Mouse (Mus musculus) small intestine, adult 2 months (tissue): Measurements from ENCODE around the gene Emp3. TPM values are rescaled to one million over a fixed set of nuclear protein-coding genes. Genes with fewer than 3 reads are reported as not detected.
"Not testable (repeated sequence)": the region's sequence is repeated elsewhere in the genome, so short reads cannot be mapped to it uniquely, and the experiment has no call there.

Experiments used
- H3K27ac ChIP-seq: fragments of 200-500 bp; 2 replicates; pipeline ENCODE4 v1.5.1; 2012; ENCODE audit warnings: low read depth, low read length, control low read depth, inconsistent platforms; ENCODE audit not compliant: insufficient read depth
- H3K27me3 ChIP-seq: fragments of 200-500 bp; 2 replicates; pipeline ENCODE4 v1.6.1; 2012; ENCODE audit warnings: mild to moderate bottlenecking, moderate library complexity, low read length, inconsistent platforms; ENCODE audit not compliant: control insufficient read depth, insufficient read depth
- H3K36me3 ChIP-seq: fragments of 200-500 bp; 2 replicates; pipeline ENCODE4 v1.6.1; 2012; ENCODE audit warnings: mild to moderate bottlenecking, low read length, control low read depth, inconsistent platforms; ENCODE audit not compliant: control insufficient read depth, insufficient read depth
- H3K4me1 ChIP-seq: fragments of 200-500 bp; 2 replicates; pipeline ENCODE4 v1.6.1; 2012; ENCODE audit warnings: low read length, inconsistent platforms, mixed read lengths; ENCODE audit not compliant: control insufficient read depth, insufficient read depth, insufficient read length
- H3K4me3 ChIP-seq: fragments of 200-500 bp; 2 replicates; pipeline ENCODE4 v1.5.1; 2012; ENCODE audit warnings: low read depth, mild to moderate bottlenecking, control low read depth, inconsistent platforms, low read length, moderate library complexity
- CTCF ChIP-seq: fragments of 200-500 bp; IDR thresholded peaks from 2 replicates; pipeline ENCODE4 v1.5.1; 2012; ENCODE audit warnings: low read depth, mild to moderate bottlenecking, control low read depth, inconsistent platforms, low read length, moderate library complexity, mixed read lengths; ENCODE audit not compliant: insufficient replicate concordance, insufficient read length; ENCODE audit errors: extremely low read depth
- POLR2A ChIP-seq: fragments of 200-500 bp; IDR thresholded peaks from 2 replicates; pipeline ENCODE4 v1.6.1; 2012; ENCODE audit warnings: low read depth, mild to moderate bottlenecking, control low read depth, inconsistent platforms, low read length, moderate library complexity
- WGBS: fragments of 180-500 bp; shearing (Covaris S2); methylation state at CpG from one replicate; pipeline ENCODE4 v1.1.7; 2018; 5-methylcytosine and 5-hydroxymethylcytosine counted together
- polyA plus RNA-seq: library from polyadenylated mRNA; depleted of rRNA; stranded (reverse); fragments of >200 nt; gene quantifications from 2 replicates; pipeline ENCODE4 v1.2.3, GENCODE M21; 2012

The Emp3 gene
- polyA plus RNA-seq, 1 experiment, result 49.1 TPM

- H3K27me3 ChIP-seq, result no peaks in the 10 kb centered on the region
- peak overlapping the region; percentile 71 for H3K4me3 ChIP-seq
- TF ChIP-seq POLR2A (no peak), CTCF (0 out of 2 replicates have a peak, but pooled peaks have one; percentile 7)
- H3K27ac ChIP-seq, result peak overlapping the region; percentile 88
- no peaks in the 10 kb centered on the region for H3K36me3 ChIP-seq
- H3K4me1 ChIP-seq, result peaks cover 3% of the 10 kb centered on the region
- 1% methylated on average over 19 of the region's 19 CpGs for WGBS
These were observed 23.9 kb downstream of the Emp3 start for GRCm38 (mm10) chr7:45897258-45897757.

DNA sequence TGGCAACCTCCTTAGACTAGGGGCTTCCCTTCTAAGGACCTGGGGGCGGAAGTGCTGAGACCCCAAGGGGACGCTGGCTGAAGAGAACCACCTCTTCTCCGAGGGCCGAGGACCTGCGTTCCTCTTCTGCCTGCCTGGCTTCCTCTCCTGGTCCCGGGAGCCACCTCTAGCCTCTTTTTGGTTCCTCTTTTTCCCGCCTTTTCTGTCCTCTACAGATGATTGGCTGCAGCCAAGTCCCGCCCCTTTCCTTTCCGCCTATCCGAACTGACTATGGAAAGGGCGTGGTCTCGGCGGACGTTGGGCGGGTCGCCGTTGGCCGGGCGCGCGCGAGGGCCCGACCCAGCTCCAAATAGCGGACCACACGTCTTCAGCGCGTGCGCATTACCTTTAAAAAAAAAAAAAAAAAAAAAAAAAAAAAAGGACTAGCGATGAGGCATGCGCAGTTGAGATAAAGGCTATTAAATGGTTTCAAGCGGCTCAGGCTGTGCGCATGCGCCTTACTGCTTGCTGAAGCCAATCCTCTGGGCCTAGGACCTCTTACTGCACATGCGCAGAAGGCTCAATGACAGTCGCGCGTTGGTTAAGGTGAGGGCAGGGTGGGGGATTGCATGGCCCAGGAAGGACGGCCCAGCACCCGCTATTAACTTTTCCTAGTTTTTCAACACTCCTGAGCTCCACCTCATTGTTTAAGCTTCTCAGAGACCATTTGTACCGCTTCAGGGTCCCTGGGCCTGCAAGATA lies 24.5 kb downstream of the Emp3 start, which contains the start of the genes Syngr4 and Tmem143:
Syngr4 (minus strand) TSS at position 198 of the 741 bp plus-strand sequence.
Tmem143 (plus strand) TSS at position 425 of the 741 bp plus-strand sequence.
- Histone ChIP-seq H3K4me1 (peaks cover 3% of the 10 kb centered on the region), H3K27ac (peak within 1 kb of the TSS; percentile 88), H3K36me3 (no peaks in the 10 kb centered on the region), H3K4me3 (peak within 1 kb of the TSS; percentile 71), H3K27me3 (no peaks in the 10 kb centered on the region)
- 1% methylated on average over 40 of the region's 40 CpGs for WGBS
- TF ChIP-seq POLR2A, result peak; percentile 84; the same call in 1 of the 2 replicates
- no peak for TF ChIP-seq CTCF

DNA sequence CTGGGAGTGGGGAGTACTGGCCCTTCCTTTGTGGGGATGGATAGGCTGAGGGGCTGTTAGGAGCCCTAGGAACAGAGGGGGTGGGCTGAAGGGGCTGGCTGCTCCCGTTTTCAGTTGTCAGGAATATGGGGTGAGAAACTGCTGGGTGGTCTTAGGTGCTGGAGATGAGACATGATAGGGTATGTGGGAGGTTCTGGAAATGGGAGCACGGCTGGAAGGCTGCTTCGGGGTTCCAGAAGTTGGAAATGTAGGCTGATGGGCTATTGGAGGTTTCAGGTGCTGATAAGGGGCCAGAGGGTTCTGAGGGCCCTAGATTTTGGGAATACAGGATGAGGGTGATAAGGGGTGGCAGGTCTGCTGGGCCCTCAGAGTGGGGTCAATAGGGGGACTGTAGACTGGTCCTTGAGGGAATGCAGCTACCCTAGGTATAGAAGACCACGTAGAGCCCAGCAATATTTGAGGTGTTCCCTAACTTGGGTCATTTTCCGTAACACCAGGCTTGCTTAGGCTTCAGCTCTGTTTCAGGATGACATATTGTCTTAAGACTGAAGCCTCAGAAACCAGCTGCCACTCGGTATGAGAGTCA lies 25.2 kb downstream of the Emp3 start:
- H3K27me3 ChIP-seq, result no peaks in the 10 kb centered on the region
- H3K27ac ChIP-seq, result no peak overlapping the region
- H3K4me3 ChIP-seq, result no peak overlapping the region
- peaks cover 3% of the 10 kb centered on the region for H3K4me1 ChIP-seq
- 76% methylated on average over 6 of the region's 6 CpGs for WGBS
- TF ChIP-seq POLR2A (no peak), CTCF (no peak)
- H3K36me3 ChIP-seq, result no peaks in the 10 kb centered on the region

DNA sequence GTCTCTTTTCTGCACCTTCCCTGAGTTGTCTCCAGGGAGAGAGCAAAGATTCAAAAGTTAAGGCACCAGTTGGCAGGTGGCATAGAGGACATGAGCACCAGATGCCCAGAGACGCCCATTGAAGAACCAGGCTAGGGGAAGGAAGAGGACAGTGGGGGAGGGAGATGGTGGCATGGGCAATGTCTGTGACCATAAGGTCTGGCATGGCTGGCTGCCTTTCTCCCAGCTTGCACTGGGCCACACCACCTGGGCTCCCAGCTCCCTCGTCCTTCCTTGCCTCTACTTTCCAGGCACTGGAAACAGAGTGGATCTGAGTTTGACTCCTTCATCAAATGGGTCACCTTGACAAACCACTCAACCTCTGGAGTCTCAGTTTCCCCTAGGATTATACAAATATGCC lies 28.6 kb downstream of the Emp3 start:
- WGBS, result 75% methylated on average over 2 of the region's 2 CpGs
- TF ChIP-seq CTCF (no peak), POLR2A (no peak)
- H3K36me3 ChIP-seq, result no peaks in the 10 kb centered on the region

GRCm38 (mm10) chr7:45887246-45887645 lies 34.0 kb downstream of the Emp3 start:
- 32% methylated on average over 3 of the region's 3 CpGs for WGBS
- Histone ChIP-seq H3K4me3 (no peak overlapping the region), H3K4me1 (no peaks in the 10 kb centered on the region), H3K36me3 (peaks cover 29% of the 10 kb centered on the region), H3K27me3 (no peaks in the 10 kb centered on the region), H3K27ac (no peak overlapping the region)
- no peak for TF ChIP-seq CTCF
- TF ChIP-seq POLR2A, result no peak

More for the DNA sequence above, 28.6 kb downstream of the Emp3 start:
- Histone ChIP-seq H3K27ac (no peak overlapping the region), H3K4me1 (peaks cover 3% of the 10 kb centered on the region), H3K4me3 (no peak overlapping the region), H3K27me3 (no peaks in the 10 kb centered on the region)

GRCm38 (mm10) chr7:45881011-45881410 lies 40.2 kb downstream of the Emp3 start:
- WGBS, result 91% methylated on average over 2 of the region's 2 CpGs
- Histone ChIP-seq H3K36me3 (peaks cover 81% of the 10 kb centered on the region), H3K4me3 (no peak overlapping the region), H3K27ac (no peak overlapping the region), H3K27me3 (no peaks in the 10 kb centered on the region), H3K4me1 (no peaks in the 10 kb centered on the region)
- no peak for TF ChIP-seq POLR2A
- no peak for TF ChIP-seq CTCF

- no peak overlapping the region for H3K4me3 ChIP-seq
- H3K27me3 ChIP-seq, result no peaks in the 10 kb centered on the region
- no peak overlapping the region for H3K27ac ChIP-seq
- 98% methylated on average over 4 of the region's 4 CpGs for WGBS
- TF ChIP-seq POLR2A (no peak), CTCF (no peak)
- peaks cover 85% of the 10 kb centered on the region for H3K36me3 ChIP-seq
- H3K4me1 ChIP-seq, result no peaks in the 10 kb centered on the region
These were observed 40.7 kb downstream of the Emp3 start for GRCm38 (mm10) chr7:45880531-45880930.

GRCm38 (mm10) chr7:45878278-45878677 lies 42.9 kb downstream of the Emp3 start, which contains the start of gene Grin2d:
Gene Grin2d, minus strand, starts transcription at chr7:45878378.
- WGBS, result 92% methylated on average over 1 of the region's 1 CpGs
- not testable (repeated sequence) for H3K27ac ChIP-seq, H3K27me3 ChIP-seq, H3K4me3 ChIP-seq
- Histone ChIP-seq H3K36me3 (peaks cover 79% of the 10 kb centered on the region), H3K4me1 (peaks cover 14% of the 10 kb centered on the region; the same call in 1 of the 2 replicates)
